Mouse (Mus musculus) gastrocnemius, postnatal 4 days (tissue): Measurements from ENCODE around the gene Sept10. TPM values are rescaled to one million over a fixed set of nuclear protein-coding genes. Genes with fewer than 3 reads are reported as not detected.

Experiments
- DNase-seq, 2 experiments: peaks; one replicate each; pipeline ENCODE4 v3.0.0; 2021 to 2022; ENCODE audit warnings: low spot score in 2 of 2, mixed read lengths in 2 of 2
- total RNA-seq, 2 experiments: library from RNA; stranded (reverse); gene quantifications; 2 replicates each; pipeline ENCODE4 v1.2.3; 2021

Gene Sept10
- total RNA-seq, 2 experiments from 2014 or later, result 42.5 to 46.4 TPM

GRCm38 (mm10) chr10:59229205-59229820 is 7.7 kb upstream of the Sept10 start:
- no peak for DNase-seq

GRCm38 (mm10) chr10:59225137-59225536 is 3.5 kb upstream of the Sept10 start:
- DNase-seq, result no peak

- no peak for DNase-seq
Measured at GRCm38 (mm10) chr10:59223890-59224289, 2.2 kb upstream of the Sept10 start.

GRCm38 (mm10) chr10:59223301-59223700 is 1.7 kb upstream of the Sept10 start:
- DNase-seq, result no peak

GRCm38 (mm10) chr10:59222271-59223101 is 839 bp upstream of the Sept10 start:
- peak; percentile 27 to 49 for DNase-seq

GRCm38 (mm10) chr10:59220824-59221472 is 699 bp downstream of the Sept10 start:
- no peak for DNase-seq

- DNase-seq, result no peak
Measured at GRCm38 (mm10) chr10:59200011-59200410, 21.6 kb downstream of the Sept10 start.

GRCm38 (mm10) chr10:59196763-59197162 is 24.9 kb downstream of the Sept10 start:
- no peak for DNase-seq

- DNase-seq, result no peak
Measured at GRCm38 (mm10) chr10:59194891-59195290, 26.8 kb downstream of the Sept10 start.

GRCm38 (mm10) chr10:59182306-59182705 is 39.3 kb downstream of the Sept10 start:
- no peak for DNase-seq

- no peak for DNase-seq
Measured at GRCm38 (mm10) chr10:59179620-59180019, 42.0 kb downstream of the Sept10 start.

GRCm38 (mm10) chr10:59172539-59172938 is 49.1 kb downstream of the Sept10 start:
- DNase-seq, result no peak

- no peak for DNase-seq
Measured at GRCm38 (mm10) chr10:59171042-59171441, 50.6 kb downstream of the Sept10 start.

GRCm38 (mm10) chr10:59166104-59166944 is 55.3 kb downstream of the Sept10 start:
- peak in 1 of 2 experiments; percentile 31 for DNase-seq

GRCm38 (mm10) chr10:59162185-59162897 is 59.3 kb downstream of the Sept10 start:
- no peak for DNase-seq

- no peak for DNase-seq
Measured at GRCm38 (mm10) chr10:59158627-59159026, 63.0 kb downstream of the Sept10 start.

GRCm38 (mm10) chr10:59152544-59153081 is 69.0 kb downstream of the Sept10 start:
- no peak for DNase-seq

- DNase-seq, result no peak
Measured at GRCm38 (mm10) chr10:59150938-59151657, 70.5 kb downstream of the Sept10 start.

GRCm38 (mm10) chr10:59149956-59150383 is 71.7 kb downstream of the Sept10 start:
- DNase-seq, result peak in 1 of 2 experiments; percentile 63
